Mouse (Mus musculus): ENCODE results near the gene Cryba4. TPM values are rescaled to one million over a fixed set of nuclear protein-coding genes. Genes with fewer than 3 reads are reported as not detected.

The Cryba4 gene
- polyA plus RNA-seq, 1 experiment from 2014 or later: 0.70 TPM

DNA sequence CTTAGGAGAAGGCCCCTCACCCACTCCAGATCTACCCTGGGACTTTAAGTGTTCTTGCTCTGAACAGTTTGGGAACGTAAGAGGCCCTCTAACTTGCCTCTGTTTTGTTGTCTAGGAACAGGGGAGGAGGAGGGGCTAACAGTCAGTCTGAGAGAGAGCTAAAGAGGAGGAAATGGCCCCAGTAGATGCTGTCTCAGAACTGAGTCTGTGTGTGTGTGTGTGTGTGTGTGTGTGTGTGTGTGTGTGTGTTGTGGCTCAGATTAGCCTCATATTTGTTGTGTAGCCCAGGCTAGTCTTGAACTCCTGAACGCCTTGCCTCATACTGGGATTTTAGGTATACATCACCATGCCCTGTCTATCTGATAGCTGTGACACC is 34.3 kb upstream of the Cryba4 start:
- Histone ChIP-seq H3K4me1 (replicated peaks) (peaks cover 96% of the 10 kb centered on the region), H3K9ac (no peak overlapping the region), H3K36me3 (replicated peaks) (peaks cover 3% of the 10 kb centered on the region), H3K9me3 (replicated peaks) (no peaks in the 10 kb centered on the region), H3K27ac (replicated peaks) (peak overlapping the region; percentile 61), H3K27me3 (no peaks in the 10 kb centered on the region), H3K4me3 (replicated peaks) (no peak overlapping the region), H3K4me2 (0 out of 2 replicates have a peak overlapping the region, but pooled peaks have one; percentile 25)
- 15% methylated on average over 2 of the region's 2 CpGs for WGBS (ENCODE audit: insufficient replicate concordance)
- ATAC-seq (ENCODE audit: insufficient read depth): no peak

- Histone ChIP-seq H3K9ac (no peak overlapping the region), H3K36me3 (replicated peaks) (peaks cover 3% of the 10 kb centered on the region), H3K27me3 (no peaks in the 10 kb centered on the region), H3K4me3 (replicated peaks) (no peak overlapping the region), H3K9me3 (replicated peaks) (no peaks in the 10 kb centered on the region), H3K27ac (replicated peaks) (no peak overlapping the region), H3K4me2 (no peak overlapping the region), H3K4me1 (replicated peaks) (peaks cover 97% of the 10 kb centered on the region)
- WGBS (ENCODE audit: insufficient replicate concordance): 64% methylated on average over 7 of the region's 7 CpGs
- no peak for ATAC-seq (ENCODE audit: insufficient read depth)
Measured at GRCm38 (mm10) chr5:112285548-112286085, 33.3 kb upstream of the Cryba4 start.

DNA sequence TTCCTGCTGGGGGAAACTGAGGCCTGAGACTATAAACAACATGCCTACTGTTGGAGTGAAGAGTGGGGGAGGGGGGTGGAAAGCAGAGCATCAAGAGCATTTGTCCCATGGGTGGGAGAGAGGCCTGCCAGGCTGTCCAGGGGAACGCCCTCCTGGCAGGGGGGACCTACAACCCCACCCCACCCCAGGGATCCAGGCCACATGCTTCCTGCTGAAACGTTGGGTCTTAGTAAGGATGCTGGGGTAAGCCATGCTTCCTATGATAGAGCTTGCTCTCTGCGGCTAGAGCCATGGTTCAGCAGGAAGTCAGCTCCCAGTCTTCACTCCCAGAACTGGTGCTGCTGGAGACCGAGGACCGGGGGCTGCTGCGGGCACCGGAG is 31.9 kb upstream of the Cryba4 start:
- WGBS (ENCODE audit: insufficient replicate concordance): 15% methylated on average over 7 of the region's 7 CpGs
- H3K9ac ChIP-seq: no peak overlapping the region

GRCm38 (mm10) chr5:112283543-112284202 is 31.4 kb upstream of the Cryba4 start:
- Histone ChIP-seq H3K4me1 (replicated peaks) (peaks cover 98% of the 10 kb centered on the region), H3K4me3 (replicated peaks) (no peak overlapping the region), H3K9ac (no peak overlapping the region), H3K4me2 (peak overlapping the region; percentile 37), H3K36me3 (replicated peaks) (peaks cover 3% of the 10 kb centered on the region), H3K27ac (replicated peaks) (peak overlapping the region; percentile 66), H3K27me3 (no peaks in the 10 kb centered on the region), H3K9me3 (replicated peaks) (no peaks in the 10 kb centered on the region)
- 11% methylated on average over 10 of the region's 10 CpGs for WGBS (ENCODE audit: insufficient replicate concordance)
- peak; percentile 13; the same call in 1 of the 2 replicates for ATAC-seq (ENCODE audit: insufficient read depth)

More for the DNA sequence above, 31.9 kb upstream of the Cryba4 start:
- Histone ChIP-seq H3K9me3 (replicated peaks) (no peaks in the 10 kb centered on the region), H3K4me2 (peak overlapping the region; percentile 11), H3K4me3 (replicated peaks) (no peak overlapping the region), H3K36me3 (replicated peaks) (peaks cover 3% of the 10 kb centered on the region), H3K27me3 (no peaks in the 10 kb centered on the region), H3K27ac (replicated peaks) (peak overlapping the region; percentile 66), H3K4me1 (replicated peaks) (peaks cover 97% of the 10 kb centered on the region)
- ATAC-seq (ENCODE audit: insufficient read depth): no peak

DNA sequence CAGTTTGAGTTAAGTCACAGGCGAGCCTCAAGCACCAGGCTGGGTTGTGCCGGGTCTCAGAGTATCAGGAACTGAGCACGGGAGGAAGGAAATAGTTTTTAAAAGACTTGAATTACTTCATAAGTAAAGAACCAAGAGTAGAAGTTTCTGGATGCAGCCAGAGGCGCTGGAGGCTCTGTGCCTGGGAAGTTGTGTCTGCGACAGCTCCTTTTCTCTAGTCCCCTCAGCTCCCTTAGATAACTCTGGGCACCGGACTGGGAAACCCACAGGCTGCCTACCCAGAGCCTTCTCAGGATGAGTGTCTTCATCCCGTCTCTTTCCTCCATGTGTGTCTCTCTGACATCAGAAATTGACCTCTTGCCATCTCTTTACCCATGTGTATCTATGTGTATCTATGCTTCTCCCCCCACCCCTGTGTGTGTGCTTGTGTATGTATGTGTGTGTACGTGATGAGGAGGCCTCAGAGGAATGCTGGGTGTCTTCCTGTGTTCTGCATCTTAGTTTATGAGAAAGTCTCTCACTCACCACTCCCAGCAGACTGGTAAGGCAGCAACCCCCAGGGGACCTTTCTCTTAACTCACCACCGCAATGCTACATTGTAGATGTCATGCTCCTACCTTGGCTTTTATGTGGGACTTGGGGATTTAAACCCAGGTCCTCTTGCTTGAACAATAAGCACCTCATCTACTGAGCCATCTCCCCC is 30.6 kb upstream of the Cryba4 start:
- 27% methylated on average over 9 of the region's 9 CpGs for whole genome bisulfite sequencing (ENCODE audit: insufficient replicate concordance)
- peaks cover 3% of the 10 kb centered on the region for H3K36me3 ChIP-seq (replicated peaks)
- no peak overlapping the region for H3K9ac ChIP-seq
- no peaks in the 10 kb centered on the region for H3K27me3 ChIP-seq
- no peak overlapping the region for H3K4me3 ChIP-seq (replicated peaks)
- peaks cover 98% of the 10 kb centered on the region for H3K4me1 ChIP-seq (replicated peaks)
- H3K4me2 ChIP-seq: peak overlapping the region; percentile 37
- no peaks in the 10 kb centered on the region for H3K9me3 ChIP-seq (replicated peaks)
- ATAC-seq (ENCODE audit: insufficient read depth): no peak
- H3K27ac ChIP-seq (replicated peaks): peak overlapping the region; percentile 66

GRCm38 (mm10) chr5:112282123-112282779 is 29.9 kb upstream of the Cryba4 start:
- no peaks in the 10 kb centered on the region for H3K27me3 ChIP-seq
- H3K27ac ChIP-seq (replicated peaks): peak overlapping the region; percentile 66
- H3K4me3 ChIP-seq (replicated peaks): no peak overlapping the region
- peaks cover 3% of the 10 kb centered on the region for H3K36me3 ChIP-seq (replicated peaks)
- 46% methylated on average over 6 of the region's 6 CpGs for WGBS (ENCODE audit: insufficient replicate concordance)
- peaks cover 98% of the 10 kb centered on the region for H3K4me1 ChIP-seq (replicated peaks)
- ATAC-seq (ENCODE audit: insufficient read depth): no peak
- peak overlapping the region; percentile 37 for H3K4me2 ChIP-seq
- H3K9me3 ChIP-seq (replicated peaks): no peaks in the 10 kb centered on the region
- H3K9ac ChIP-seq: no peak overlapping the region

DNA sequence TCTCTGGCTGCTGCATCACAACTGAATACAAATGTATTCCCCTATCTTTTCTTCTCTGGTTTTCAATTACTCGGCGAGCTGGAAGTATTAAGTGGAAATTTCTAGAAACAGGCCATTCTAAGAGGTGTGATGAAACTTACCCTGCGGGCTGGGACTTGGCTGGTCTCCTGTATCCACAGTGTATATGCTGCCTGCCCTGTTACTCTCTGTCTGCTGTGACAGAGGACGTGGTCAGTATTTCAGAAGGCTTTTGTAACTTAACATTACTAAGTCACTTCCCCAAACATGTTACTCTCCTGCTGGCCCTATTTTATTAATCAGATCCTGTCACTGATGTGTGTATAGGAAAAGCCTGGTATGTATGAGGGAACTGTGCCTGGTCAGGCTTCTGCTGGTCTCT is 29.4 kb upstream of the Cryba4 start:
- Histone ChIP-seq H3K27me3 (no peaks in the 10 kb centered on the region), H3K27ac (replicated peaks) (peak overlapping the region; percentile 66), H3K9me3 (replicated peaks) (no peaks in the 10 kb centered on the region), H3K4me3 (replicated peaks) (no peak overlapping the region), H3K4me1 (replicated peaks) (peaks cover 98% of the 10 kb centered on the region), H3K36me3 (replicated peaks) (peaks cover 3% of the 10 kb centered on the region), H3K4me2 (peak overlapping the region; percentile 37; the same call in 1 of the 2 replicates), H3K9ac (0 out of 2 replicates have a peak overlapping the region, but pooled peaks have one; percentile 3)
- WGBS (ENCODE audit: insufficient replicate concordance): 53% methylated on average over 4 of the region's 4 CpGs
- no peak for ATAC-seq (ENCODE audit: insufficient read depth)

DNA sequence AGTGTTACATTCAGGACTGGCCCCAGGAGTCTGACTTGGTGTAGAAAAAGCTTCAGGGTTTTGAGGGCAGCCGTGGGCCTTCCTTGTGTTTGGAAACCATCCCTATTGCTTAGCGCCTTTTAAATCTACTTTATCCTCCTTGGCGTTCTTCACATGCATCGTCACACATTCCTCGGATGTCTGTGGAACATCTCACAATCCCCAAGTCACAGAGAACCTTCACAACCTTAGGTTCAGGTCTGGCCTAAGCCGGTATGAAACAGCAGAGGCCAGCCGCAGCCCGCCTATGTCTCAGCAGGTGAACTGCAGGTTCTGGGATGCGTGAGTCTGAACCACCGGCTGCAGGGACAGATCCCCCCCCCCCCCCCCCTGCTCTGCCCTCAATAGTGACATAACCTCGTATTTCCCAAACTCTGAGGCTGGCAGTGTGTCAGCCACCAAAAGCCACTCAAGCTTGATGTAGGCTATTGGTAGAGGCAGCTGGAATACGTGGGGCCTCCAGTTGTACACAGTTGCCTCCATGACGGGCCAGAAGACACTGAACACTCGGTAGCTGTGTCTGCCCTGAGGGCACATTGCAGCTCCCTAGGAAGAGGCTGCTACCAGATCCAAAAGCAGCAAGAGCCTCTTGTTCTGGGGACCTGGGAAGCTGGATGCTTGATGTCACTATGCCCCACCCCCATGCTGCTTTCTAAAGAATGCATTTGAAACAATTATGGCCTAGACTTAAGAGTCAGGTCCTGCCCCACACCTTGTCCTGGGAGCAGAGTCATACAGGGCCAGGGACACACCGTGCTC is 28.7 kb upstream of the Cryba4 start:
- peak overlapping the region; percentile 94 for H3K4me2 ChIP-seq

DNA sequence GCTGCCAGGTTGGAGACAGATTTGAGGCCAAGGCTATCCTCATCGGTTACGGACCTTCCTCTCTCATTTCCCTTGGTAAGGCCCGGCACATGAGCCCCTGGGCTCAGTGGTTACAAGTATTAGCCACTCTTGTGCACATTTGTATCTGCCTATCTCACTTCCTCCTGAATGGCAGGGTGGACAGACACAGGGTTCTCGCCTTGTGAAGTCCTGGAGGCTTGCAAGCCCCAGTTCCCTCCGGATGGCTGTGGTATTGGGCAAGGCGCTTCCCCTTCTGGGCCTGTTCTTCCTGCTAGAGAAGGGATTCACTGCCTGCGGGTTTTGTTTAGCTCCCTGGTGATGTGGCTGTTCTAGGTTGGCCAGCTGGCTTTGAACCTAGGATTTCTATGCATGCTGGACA is 27.8 kb upstream of the Cryba4 start:
- Histone ChIP-seq H3K9ac (no peak overlapping the region), H3K4me2 (peak overlapping the region; percentile 94), H3K4me3 (replicated peaks) (no peak overlapping the region), H3K36me3 (replicated peaks) (no peaks in the 10 kb centered on the region; the same call in 1 of the 2 replicates), H3K9me3 (replicated peaks) (no peaks in the 10 kb centered on the region), H3K27me3 (no peaks in the 10 kb centered on the region), H3K27ac (replicated peaks) (peak overlapping the region; percentile 74), H3K4me1 (replicated peaks) (peaks cover 98% of the 10 kb centered on the region)
- 31% methylated on average over 7 of the region's 7 CpGs for WGBS (ENCODE audit: insufficient replicate concordance)
- no peak for ATAC-seq (ENCODE audit: insufficient read depth)

More for the DNA sequence above, 28.7 kb upstream of the Cryba4 start:
- Histone ChIP-seq H3K36me3 (replicated peaks) (peaks cover 1% of the 10 kb centered on the region), H3K9me3 (replicated peaks) (no peaks in the 10 kb centered on the region), H3K9ac (0 out of 2 replicates have a peak overlapping the region, but pooled peaks have one; percentile 3), H3K27me3 (no peaks in the 10 kb centered on the region), H3K4me1 (replicated peaks) (peaks cover 97% of the 10 kb centered on the region), H3K4me3 (replicated peaks) (no peak overlapping the region), H3K27ac (replicated peaks) (peak overlapping the region; percentile 74)
- no peak for ATAC-seq (ENCODE audit: insufficient read depth)
- 59% methylated on average over 15 of the region's 15 CpGs for WGBS (ENCODE audit: insufficient replicate concordance)

DNA sequence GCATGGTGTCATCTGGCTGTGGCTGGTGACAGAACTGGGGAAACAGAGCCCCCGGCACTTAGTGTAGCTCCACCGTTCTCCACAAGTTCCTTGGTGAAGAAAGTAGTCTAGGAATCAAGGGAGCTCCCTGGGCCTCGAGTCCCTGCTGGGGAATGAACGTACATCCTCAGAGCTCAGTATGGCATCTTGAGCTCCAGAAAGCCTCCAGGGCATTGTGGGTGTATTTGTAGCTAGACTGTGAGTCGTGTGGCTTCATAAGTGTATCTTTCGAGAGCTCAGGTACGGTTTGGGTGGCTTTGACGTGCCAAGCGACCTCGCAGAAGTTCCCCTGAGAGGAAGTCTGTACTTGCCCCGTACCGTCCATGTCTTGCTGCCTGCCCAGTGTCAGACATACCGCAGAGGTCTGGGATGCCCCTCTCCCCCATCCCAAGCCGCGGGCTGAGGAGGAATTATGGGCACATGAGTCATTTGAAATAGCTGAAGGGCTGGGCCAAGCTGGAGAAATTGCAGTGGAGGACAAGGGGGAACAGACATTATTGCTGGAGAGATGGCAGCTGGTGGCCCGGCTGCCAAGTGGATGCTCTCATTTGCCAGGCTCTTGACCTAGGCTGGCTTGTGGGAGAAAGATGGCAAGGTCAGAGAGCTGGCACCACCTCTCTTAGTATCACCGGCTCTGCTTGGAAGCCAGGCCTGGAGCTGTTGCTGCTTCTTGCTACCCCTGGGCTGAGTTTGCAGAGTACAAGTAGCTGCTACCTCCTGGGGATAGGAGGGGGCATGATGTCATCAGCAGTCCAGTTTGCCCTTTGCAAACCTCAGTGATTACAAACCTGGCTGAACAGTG is 27.1 kb upstream of the Cryba4 start:
- Histone ChIP-seq H3K9ac (0 out of 2 replicates have a peak overlapping the region, but pooled peaks have one; percentile 10), H3K27me3 (no peaks in the 10 kb centered on the region), H3K4me1 (replicated peaks) (peaks cover 93% of the 10 kb centered on the region), H3K9me3 (replicated peaks) (no peaks in the 10 kb centered on the region), H3K4me3 (replicated peaks) (no peak overlapping the region), H3K27ac (replicated peaks) (peak overlapping the region; percentile 74), H3K4me2 (peak overlapping the region; percentile 94), H3K36me3 (replicated peaks) (no peaks in the 10 kb centered on the region; the same call in 1 of the 2 replicates)
- ATAC-seq (ENCODE audit: insufficient read depth): no peak
- WGBS (ENCODE audit: insufficient replicate concordance): 36% methylated on average over 17 of the region's 17 CpGs

Measured in liver, embryonic 15.5 days (tissue).